Mouse (Mus musculus) limb, embryonic 12.5 days (tissue): ENCODE measurements around the gene Tmem72. TPM values are rescaled to one million over a fixed set of nuclear protein-coding genes. Genes with fewer than 3 reads are reported as not detected.

Source experiments
- ATAC-seq: fragments of 200-750 bp; cut with Nextera tagmentation; 2 replicates; pipeline ENCODE4 v1.8.0; 2017; ENCODE audit warnings: low read depth, moderate TSS enrichment; ENCODE audit not compliant: insufficient number of reproducible peaks, insufficient read depth, low FRiP score, low TSS enrichment
- H3K27ac ChIP-seq: fragments of 300-500 bp; sonication (generic); 2 replicates; pipeline ENCODE4 v1.5.1; 2016; ENCODE audit warnings: mild to moderate bottlenecking, moderate library complexity
- H3K27me3 ChIP-seq: fragments of 300-500 bp; sonication (generic); 2 replicates; pipeline ENCODE4 v1.6.1; 2016; ENCODE audit warnings: mild to moderate bottlenecking, moderate library complexity
- H3K36me3 ChIP-seq: fragments of 300-500 bp; sonication (generic); 2 replicates; pipeline ENCODE4 v1.6.1; 2016; ENCODE audit warnings: mild to moderate bottlenecking, moderate library complexity
- H3K4me1 ChIP-seq: fragments of 300-500 bp; sonication (generic); replicated peaks from 2 replicates; pipeline ENCODE4 v1.6.1; 2016
- H3K4me2 ChIP-seq: fragments of 300-500 bp; sonication (generic); 2 replicates; pipeline ENCODE4 v1.6.1; 2016; ENCODE audit warnings: mild to moderate bottlenecking, moderate library complexity
- H3K4me3 ChIP-seq: fragments of 300-500 bp; sonication (generic); replicated peaks from 2 replicates; pipeline ENCODE4 v1.5.1; 2016; ENCODE audit warnings: mild to moderate bottlenecking
- H3K9ac ChIP-seq: fragments of 300-500 bp; sonication (generic); replicated peaks from 2 replicates; pipeline ENCODE4 v1.6.1; 2016; ENCODE audit warnings: mild to moderate bottlenecking, moderate library complexity
- H3K9me3 ChIP-seq: fragments of 300-500 bp; sonication (generic); 2 replicates; pipeline ENCODE4 v1.6.1; 2016; ENCODE audit warnings: mild to moderate bottlenecking, moderate library complexity
- WGBS: fragments of 180-500 bp; shearing (Covaris S2); methylation state at CpG from one replicate; pipeline ENCODE4 v1.1.7; 2016; 5-methylcytosine and 5-hydroxymethylcytosine counted together
- polyA plus RNA-seq: library from polyadenylated mRNA; unstranded; fragments of >200 nt; fragmentation: Nextera tagmentation; extraction: Ambion mirVana; gene quantifications from 2 replicates; pipeline ENCODE4 v1.2.1, GENCODE M21; 2016

Gene Tmem72
- 0.06 TPM in 2 replicates for polyA plus RNA-seq

DNA sequence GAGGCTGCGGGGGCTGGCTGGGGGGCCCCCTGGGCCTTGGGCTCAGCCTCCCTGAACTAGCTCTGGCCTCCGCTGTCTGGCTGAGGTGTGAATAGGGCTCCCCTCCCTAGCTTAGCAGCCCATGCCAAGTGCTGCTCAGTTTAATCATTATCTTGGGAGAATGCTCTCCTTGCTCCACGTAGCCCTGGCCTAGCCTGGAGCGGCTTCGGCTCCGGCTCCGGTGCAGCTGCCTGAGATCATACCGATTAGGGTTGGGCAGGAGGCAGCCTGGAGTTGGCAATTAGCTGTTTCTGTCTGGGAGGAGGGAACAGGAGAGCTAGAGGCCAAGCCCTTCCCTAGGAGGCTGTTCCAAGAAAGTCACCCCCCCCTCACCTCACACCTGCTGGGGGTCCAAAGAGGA lies at the start of gene Tmem72:
Gene Tmem72, minus strand, starts transcription at position 248 of the 400 bp plus-strand sequence.
- Histone ChIP-seq H3K4me3 (no peak within 1 kb of the TSS), H3K9ac (no peak within 1 kb of the TSS), H3K4me1 (0 out of 2 replicates have a peak, but pooled peaks cover 9% of the 10 kb centered on the region), H3K4me2 (no peak within 1 kb of the TSS), H3K36me3 (no peaks in the 10 kb centered on the region), H3K27ac (no peak within 1 kb of the TSS), H3K27me3 (no peaks in the 10 kb centered on the region), H3K9me3 (no peaks in the 10 kb centered on the region)
- no peak for ATAC-seq
- 65% methylated on average over 8 of the region's 8 CpGs for WGBS

DNA sequence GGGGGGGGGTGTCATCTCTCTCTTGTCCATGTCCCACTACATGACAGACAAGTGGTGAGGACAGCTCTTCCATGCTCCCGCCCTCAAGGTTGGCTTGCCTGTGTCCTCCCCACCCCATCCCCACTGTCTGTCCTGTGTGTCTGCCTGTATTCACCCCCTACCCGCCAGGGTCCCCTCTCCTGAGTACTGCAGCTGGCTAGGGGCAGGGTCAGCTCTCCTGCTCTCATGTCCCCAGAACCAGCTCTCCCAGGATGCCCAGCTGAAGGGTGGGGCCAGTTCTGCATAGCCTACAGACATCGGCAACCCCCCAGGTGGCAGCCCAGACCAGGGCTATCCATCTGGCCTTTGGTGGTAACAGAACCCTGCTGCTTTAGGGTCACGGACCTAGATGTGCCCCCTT lies 47.8 kb upstream of the Tmem72 start:
- Histone ChIP-seq H3K9ac (no peak overlapping the region), H3K27ac (no peak overlapping the region), H3K36me3 (no peaks in the 10 kb centered on the region), H3K4me3 (no peak overlapping the region), H3K4me1 (no peaks in the 10 kb centered on the region), H3K27me3 (peaks cover 8% of the 10 kb centered on the region; the same call in 1 of the 2 replicates), H3K4me2 (no peak overlapping the region), H3K9me3 (no peaks in the 10 kb centered on the region)
- ATAC-seq, result no peak
- WGBS, result 89% methylated on average over 4 of the region's 4 CpGs

- 58% methylated on average over 3 of the region's 3 CpGs for WGBS
These were observed 45.6 kb upstream of the Tmem72 start for GRCm38 (mm10) chr6:116762333-116762732.

DNA sequence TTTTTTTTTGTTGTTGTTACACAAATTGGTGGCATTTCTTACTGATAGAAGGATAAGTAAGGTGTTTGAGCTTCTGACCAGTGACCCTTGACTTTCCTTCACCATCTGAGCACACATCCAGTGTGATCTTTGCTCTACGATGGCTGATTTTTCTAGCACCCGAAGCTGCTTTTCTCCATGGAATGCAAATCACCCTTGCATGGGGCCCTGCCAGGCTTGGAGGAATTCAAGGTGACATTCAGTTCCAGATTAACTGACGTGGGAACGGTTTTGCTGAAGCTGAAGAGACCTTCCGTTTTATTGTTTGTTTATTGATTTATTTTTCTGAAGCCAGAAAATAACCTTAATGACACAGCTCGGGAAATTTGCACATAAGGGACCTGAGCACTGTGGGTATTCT lies 43.5 kb upstream of the Tmem72 start:
- Histone ChIP-seq H3K27ac (no peak overlapping the region), H3K36me3 (no peaks in the 10 kb centered on the region), H3K27me3 (peaks cover 3% of the 10 kb centered on the region; the same call in 1 of the 2 replicates), H3K4me2 (no peak overlapping the region), H3K9me3 (0 out of 2 replicates have a peak, but pooled peaks cover 3% of the 10 kb centered on the region), H3K4me3 (no peak overlapping the region), H3K9ac (no peak overlapping the region), H3K4me1 (no peaks in the 10 kb centered on the region)
- ATAC-seq, result no peak
- WGBS, result 82% methylated on average over 6 of the region's 6 CpGs

More at GRCm38 (mm10) chr6:116762333-116762732, 45.6 kb upstream of the Tmem72 start:
- H3K36me3 ChIP-seq, result no peaks in the 10 kb centered on the region
- 0 out of 2 replicates have a peak, but pooled peaks cover 3% of the 10 kb centered on the region for H3K9me3 ChIP-seq
- H3K27ac ChIP-seq, result no peak overlapping the region
- no peak overlapping the region for H3K9ac ChIP-seq
- ATAC-seq, result no peak
- no peak overlapping the region for H3K4me2 ChIP-seq
- no peak overlapping the region for H3K4me3 ChIP-seq
- peaks cover 3% of the 10 kb centered on the region; the same call in 1 of the 2 replicates for H3K27me3 ChIP-seq
- H3K4me1 ChIP-seq, result no peaks in the 10 kb centered on the region

DNA sequence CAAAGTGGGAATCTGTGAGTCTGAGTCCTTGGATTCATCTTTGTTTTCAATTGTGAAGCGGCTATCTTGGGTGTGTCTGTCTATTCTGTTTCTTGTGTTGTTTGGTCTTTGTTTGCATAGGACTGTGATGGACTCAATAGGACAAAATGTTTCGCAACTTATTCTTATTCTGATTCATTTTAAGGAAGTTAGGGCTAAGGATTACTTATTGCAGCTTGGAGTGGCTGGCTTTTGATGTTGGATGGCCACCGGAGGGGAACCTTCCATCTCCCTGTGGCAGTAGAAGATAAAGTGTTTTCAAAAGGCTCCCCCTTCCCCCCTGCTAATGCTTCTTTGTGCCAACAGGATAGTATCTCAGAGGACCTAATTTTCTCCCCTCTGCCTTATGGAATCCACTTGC lies 39.7 kb upstream of the Tmem72 start:
- Histone ChIP-seq H3K27ac (no peak overlapping the region), H3K9ac (no peak overlapping the region), H3K9me3 (0 out of 2 replicates have a peak, but pooled peaks cover 3% of the 10 kb centered on the region), H3K4me2 (no peak overlapping the region), H3K36me3 (no peaks in the 10 kb centered on the region), H3K4me3 (no peak overlapping the region), H3K27me3 (no peaks in the 10 kb centered on the region), H3K4me1 (no peaks in the 10 kb centered on the region)
- no peak for ATAC-seq
- 84% methylated on average over 3 of the region's 3 CpGs for WGBS

DNA sequence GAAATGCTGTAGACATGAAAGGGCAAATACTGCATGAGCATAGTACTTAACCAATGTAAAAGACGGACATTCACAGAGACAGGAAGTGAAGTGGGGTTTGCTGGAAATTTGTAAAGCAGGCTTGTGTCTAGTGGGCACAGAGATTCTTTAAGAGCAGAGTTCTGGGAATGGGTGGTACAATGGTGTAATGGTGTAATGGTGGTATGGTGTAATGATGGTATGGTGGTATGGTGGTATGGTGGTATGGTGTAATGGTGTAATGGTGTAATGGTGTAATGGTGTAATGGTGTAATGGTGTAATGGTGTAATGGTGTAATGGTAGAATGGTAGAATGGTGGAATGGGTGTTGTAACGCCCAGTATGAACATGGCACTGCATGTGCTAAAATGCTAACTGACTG lies 21.3 kb upstream of the Tmem72 start:
- no peaks in the 10 kb centered on the region for H3K4me1 ChIP-seq
- H3K9ac ChIP-seq, result no peak overlapping the region
- H3K27me3 ChIP-seq, result no peaks in the 10 kb centered on the region
- no peaks in the 10 kb centered on the region for H3K36me3 ChIP-seq
- H3K4me2 ChIP-seq, result no peak overlapping the region
- WGBS, result 80% methylated on average over 2 of the region's 2 CpGs
- ATAC-seq, result no peak
- H3K9me3 ChIP-seq, result no peaks in the 10 kb centered on the region
- H3K4me3 ChIP-seq, result no peak overlapping the region
- no peak overlapping the region for H3K27ac ChIP-seq

DNA sequence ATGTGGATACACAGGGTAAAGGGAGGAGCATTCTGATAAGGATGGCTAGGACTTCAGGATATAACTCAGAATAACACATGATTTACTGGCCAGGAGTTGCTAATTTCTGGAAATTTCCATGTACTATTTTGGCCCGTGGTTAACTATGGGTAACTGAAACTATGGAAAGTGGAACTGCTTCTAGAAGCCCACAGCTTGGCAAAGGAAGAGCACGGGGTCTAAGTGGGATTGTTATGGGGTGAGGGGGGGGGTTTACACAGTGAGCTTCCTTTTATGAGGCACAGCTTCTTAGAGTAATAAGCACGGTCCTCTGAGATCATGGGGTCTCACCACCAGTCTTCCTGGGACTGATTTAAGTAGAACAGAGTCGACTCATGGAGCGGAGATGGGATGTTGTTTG lies 18.6 kb upstream of the Tmem72 start:
- H3K36me3 ChIP-seq, result no peaks in the 10 kb centered on the region
- H3K9me3 ChIP-seq, result no peaks in the 10 kb centered on the region
- H3K4me1 ChIP-seq, result no peaks in the 10 kb centered on the region
- no peak overlapping the region for H3K4me2 ChIP-seq
- ATAC-seq, result no peak
- no peak overlapping the region for H3K9ac ChIP-seq
- WGBS, result 86% methylated on average over 5 of the region's 5 CpGs
- H3K4me3 ChIP-seq, result no peak overlapping the region
- no peaks in the 10 kb centered on the region for H3K27me3 ChIP-seq
- no peak overlapping the region for H3K27ac ChIP-seq

DNA sequence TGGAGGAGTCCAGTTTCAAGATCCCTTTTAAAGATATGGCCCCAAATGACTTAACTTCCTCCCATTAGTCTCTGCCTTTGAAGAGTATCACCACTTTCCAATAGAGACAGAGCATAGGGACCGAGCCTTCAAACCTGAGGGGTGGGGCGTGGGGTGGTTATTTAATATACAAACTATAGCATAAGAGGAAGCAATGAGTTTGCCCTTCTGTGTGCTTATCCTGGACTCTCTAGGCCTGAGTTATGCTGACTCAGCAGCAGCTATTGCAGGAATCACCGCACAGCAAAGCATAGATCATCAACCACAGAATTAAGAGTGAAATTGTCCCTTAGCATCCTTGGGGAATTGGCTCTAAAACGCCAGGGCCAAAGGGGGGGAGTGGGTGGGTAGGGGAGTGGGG lies 16.9 kb upstream of the Tmem72 start:
- 74% methylated on average over 4 of the region's 4 CpGs for WGBS
- Histone ChIP-seq H3K36me3 (no peaks in the 10 kb centered on the region), H3K27ac (no peak overlapping the region), H3K4me3 (no peak overlapping the region), H3K4me1 (no peaks in the 10 kb centered on the region), H3K27me3 (no peaks in the 10 kb centered on the region), H3K4me2 (no peak overlapping the region), H3K9me3 (no peaks in the 10 kb centered on the region), H3K9ac (no peak overlapping the region)
- ATAC-seq, result no peak

DNA sequence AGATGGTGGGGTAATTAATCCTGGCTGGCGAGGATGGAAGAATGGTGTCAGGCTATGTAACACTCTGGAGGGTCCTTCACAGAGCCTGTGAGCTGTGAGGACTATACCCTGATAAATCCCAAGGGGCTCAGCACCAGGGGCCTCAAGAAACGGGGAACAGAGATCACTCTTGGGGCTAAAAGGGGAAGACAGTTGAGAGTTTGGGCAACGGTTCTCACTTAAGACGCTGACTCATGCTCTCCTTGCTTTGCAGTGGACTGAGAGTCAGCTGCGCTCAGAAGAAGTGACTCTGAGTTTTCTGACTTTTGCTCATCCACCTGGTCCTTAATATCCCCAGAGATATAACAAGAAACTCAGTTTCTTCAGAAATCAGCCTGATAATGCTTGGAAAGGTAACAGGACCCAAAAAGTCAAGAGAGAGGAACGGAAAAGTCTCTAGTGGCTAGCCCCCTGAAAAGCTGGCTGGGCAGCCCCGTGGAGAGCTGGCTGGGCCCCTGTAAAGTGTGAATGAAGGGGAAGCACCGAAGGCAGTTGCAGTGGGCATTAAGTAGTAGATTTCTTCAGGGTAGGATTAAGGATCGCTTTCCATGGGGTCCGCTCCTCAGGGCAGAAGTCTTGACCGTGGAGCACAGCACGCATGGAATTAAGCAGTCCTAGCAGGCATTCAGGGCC lies 7.9 kb upstream of the Tmem72 start:
- Histone ChIP-seq H3K9me3 (no peaks in the 10 kb centered on the region), H3K27me3 (no peaks in the 10 kb centered on the region), H3K27ac (no peak overlapping the region), H3K4me3 (no peak overlapping the region), H3K4me1 (no peaks in the 10 kb centered on the region), H3K9ac (no peak overlapping the region), H3K4me2 (no peak overlapping the region), H3K36me3 (no peaks in the 10 kb centered on the region)
- no peak for ATAC-seq
- 80% methylated on average over 12 of the region's 12 CpGs for WGBS

GRCm38 (mm10) chr6:116718920-116719319 lies 2.2 kb upstream of the Tmem72 start:
- no peaks in the 10 kb centered on the region for H3K9me3 ChIP-seq
- H3K4me1 ChIP-seq, result 0 out of 2 replicates have a peak, but pooled peaks cover 4% of the 10 kb centered on the region
- WGBS, result 82% methylated on average over 4 of the region's 4 CpGs
- ATAC-seq, result no peak
- H3K27me3 ChIP-seq, result no peaks in the 10 kb centered on the region
- H3K4me3 ChIP-seq, result no peak overlapping the region
- H3K4me2 ChIP-seq, result no peak overlapping the region
- no peak overlapping the region for H3K27ac ChIP-seq
- no peak overlapping the region for H3K9ac ChIP-seq
- H3K36me3 ChIP-seq, result no peaks in the 10 kb centered on the region

DNA sequence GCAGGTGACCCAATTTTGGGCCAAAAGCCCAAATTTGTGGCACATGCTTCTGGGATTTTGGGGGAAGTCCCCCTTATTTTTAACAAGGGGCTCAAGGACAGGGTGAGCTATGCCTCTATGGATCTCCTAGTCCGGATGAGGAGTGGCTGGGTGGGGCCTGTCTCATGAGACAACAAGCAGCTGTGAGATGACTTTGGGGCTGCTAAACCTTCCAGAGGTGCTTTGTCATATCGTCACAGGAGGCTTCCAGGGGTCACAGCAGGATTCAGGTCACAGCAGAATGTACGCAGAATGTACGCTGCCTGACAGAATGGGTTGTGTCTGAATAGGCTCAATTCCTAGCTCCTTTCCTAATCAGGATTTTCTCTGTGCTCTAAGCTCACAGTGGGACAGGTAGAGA lies 1.6 kb upstream of the Tmem72 start:
- H3K27me3 ChIP-seq, result no peaks in the 10 kb centered on the region
- 0 out of 2 replicates have a peak, but pooled peaks cover 4% of the 10 kb centered on the region for H3K4me1 ChIP-seq
- 89% methylated on average over 4 of the region's 4 CpGs for WGBS
- ATAC-seq, result no peak
- H3K9me3 ChIP-seq, result no peaks in the 10 kb centered on the region
- H3K9ac ChIP-seq, result no peak overlapping the region
- no peaks in the 10 kb centered on the region for H3K36me3 ChIP-seq
- H3K27ac ChIP-seq, result no peak overlapping the region
- no peak overlapping the region for H3K4me2 ChIP-seq
- H3K4me3 ChIP-seq, result no peak overlapping the region

DNA sequence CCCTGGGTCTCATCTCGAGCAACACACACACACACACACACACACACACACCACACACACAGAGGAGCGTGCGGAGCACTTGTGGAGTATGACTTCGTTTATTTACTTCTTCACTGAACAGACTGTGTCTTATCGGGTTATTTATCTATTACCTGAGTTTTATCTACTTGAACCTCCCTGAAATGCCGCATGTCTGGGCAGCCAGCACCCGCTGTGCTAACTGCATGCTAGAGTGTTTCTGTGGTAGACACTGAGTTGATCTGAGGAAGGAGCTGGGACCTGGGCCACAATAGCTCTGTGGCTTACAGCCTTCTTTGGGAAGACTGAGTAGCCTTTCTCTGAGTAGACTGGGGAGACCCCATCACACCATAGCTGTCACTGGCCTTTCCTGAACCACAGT lies 1.1 kb upstream of the Tmem72 start:
- H3K27ac ChIP-seq, result no peak overlapping the region
- H3K4me3 ChIP-seq, result no peak overlapping the region
- 0 out of 2 replicates have a peak, but pooled peaks cover 4% of the 10 kb centered on the region for H3K4me1 ChIP-seq
- 91% methylated on average over 7 of the region's 7 CpGs for WGBS
- H3K4me2 ChIP-seq, result no peak overlapping the region
- no peaks in the 10 kb centered on the region for H3K36me3 ChIP-seq
- ATAC-seq, result no peak
- no peaks in the 10 kb centered on the region for H3K9me3 ChIP-seq
- no peak overlapping the region for H3K9ac ChIP-seq
- H3K27me3 ChIP-seq, result no peaks in the 10 kb centered on the region
